Mouse (Mus musculus): ENCODE results near the gene Herc2. TPM values are rescaled to one million over a fixed set of nuclear protein-coding genes. Genes with fewer than 3 reads are reported as not detected.
A peak's percentile ranks its signal among the peaks of the same experiment; 100 is the strongest.

Gene Herc2
- polyA plus RNA-seq, 1 experiment from 2014 or later = 19.9 TPM

- Histone ChIP-seq H3K4me3 (no peak overlapping the region), H3K4me1 (no peaks in the 10 kb centered on the region), H3K27me3 (ENCODE audit: low read depth, poor library complexity, severe bottlenecking) (no peaks in the 10 kb centered on the region), H3K36me3 (peaks cover 78% of the 10 kb centered on the region), H3K27ac (replicated peaks) (no peak overlapping the region), H3K9me3 (replicated peaks) (no peaks in the 10 kb centered on the region)
- DNase-seq (ENCODE audit: low spot score) = no peak
- 94% methylated on average over 9 of the region's 9 CpGs for WGBS
Observed at GRCm38 (mm10) chr7:56153161-56153560, 103.2 kb downstream of the Herc2 start.

- no peaks in the 10 kb centered on the region for H3K27me3 ChIP-seq (ENCODE audit: low read depth, poor library complexity, severe bottlenecking)
- H3K36me3 ChIP-seq = peaks cover 81% of the 10 kb centered on the region
- no peaks in the 10 kb centered on the region for H3K4me1 ChIP-seq
- no peak for DNase-seq (ENCODE audit: low spot score)
- WGBS = 96% methylated on average over 12 of the region's 12 CpGs
- H3K27ac ChIP-seq (replicated peaks) = no peak overlapping the region
- no peaks in the 10 kb centered on the region for H3K9me3 ChIP-seq (replicated peaks)
- H3K4me3 ChIP-seq = no peak overlapping the region
Observed at GRCm38 (mm10) chr7:56153625-56154024, 103.6 kb downstream of the Herc2 start.

GRCm38 (mm10) chr7:56163316-56163715 lies 113.3 kb downstream of the Herc2 start:
- no peak for DNase-seq (ENCODE audit: low spot score)
- Histone ChIP-seq H3K27me3 (ENCODE audit: low read depth, poor library complexity, severe bottlenecking) (no peaks in the 10 kb centered on the region), H3K27ac (replicated peaks) (no peak overlapping the region), H3K36me3 (peaks cover 44% of the 10 kb centered on the region), H3K4me1 (no peaks in the 10 kb centered on the region), H3K4me3 (no peak overlapping the region), H3K9me3 (replicated peaks) (no peaks in the 10 kb centered on the region)
- WGBS = 95% methylated on average over 4 of the region's 4 CpGs

GRCm38 (mm10) chr7:56168713-56169112 lies 118.7 kb downstream of the Herc2 start:
- DNase-seq (ENCODE audit: low spot score) = no peak
- Histone ChIP-seq H3K4me3 (no peak overlapping the region), H3K9me3 (replicated peaks) (no peaks in the 10 kb centered on the region), H3K27ac (replicated peaks) (no peak overlapping the region), H3K27me3 (ENCODE audit: low read depth, poor library complexity, severe bottlenecking) (no peaks in the 10 kb centered on the region), H3K4me1 (no peaks in the 10 kb centered on the region), H3K36me3 (peaks cover 43% of the 10 kb centered on the region)
- 74% methylated on average over 7 of the region's 7 CpGs for WGBS

- no peak overlapping the region for H3K4me3 ChIP-seq
- WGBS = 74% methylated on average over 3 of the region's 3 CpGs
- peaks cover 35% of the 10 kb centered on the region for H3K36me3 ChIP-seq
Observed at GRCm38 (mm10) chr7:56177371-56177770, 127.4 kb downstream of the Herc2 start.

GRCm38 (mm10) chr7:56191041-56191440 lies 141.0 kb downstream of the Herc2 start:
- 96% methylated on average over 6 of the region's 6 CpGs for WGBS
- H3K36me3 ChIP-seq = peaks cover 76% of the 10 kb centered on the region
- no peaks in the 10 kb centered on the region for H3K27me3 ChIP-seq (ENCODE audit: low read depth, poor library complexity, severe bottlenecking)
- H3K27ac ChIP-seq (replicated peaks) = no peak overlapping the region
- H3K4me1 ChIP-seq = no peaks in the 10 kb centered on the region
- no peak overlapping the region for H3K4me3 ChIP-seq
- no peaks in the 10 kb centered on the region for H3K9me3 ChIP-seq (replicated peaks)
- no peak for DNase-seq (ENCODE audit: low spot score)

More at GRCm38 (mm10) chr7:56177371-56177770, 127.4 kb downstream of the Herc2 start:
- Histone ChIP-seq H3K9me3 (replicated peaks) (no peaks in the 10 kb centered on the region), H3K27ac (replicated peaks) (no peak overlapping the region), H3K4me1 (0 out of 2 replicates have a peak, but pooled peaks cover 2% of the 10 kb centered on the region), H3K27me3 (ENCODE audit: low read depth, poor library complexity, severe bottlenecking) (no peaks in the 10 kb centered on the region)
- DNase-seq (ENCODE audit: low spot score) = no peak

GRCm38 (mm10) chr7:56191661-56192060 lies 141.7 kb downstream of the Herc2 start:
- no peak overlapping the region for H3K27ac ChIP-seq (replicated peaks)
- H3K4me3 ChIP-seq = no peak overlapping the region
- WGBS = 88% methylated on average over 4 of the region's 4 CpGs
- H3K9me3 ChIP-seq (replicated peaks) = no peaks in the 10 kb centered on the region
- DNase-seq (ENCODE audit: low spot score) = no peak
- peaks cover 74% of the 10 kb centered on the region for H3K36me3 ChIP-seq
- H3K4me1 ChIP-seq = no peaks in the 10 kb centered on the region
- no peaks in the 10 kb centered on the region for H3K27me3 ChIP-seq (ENCODE audit: low read depth, poor library complexity, severe bottlenecking)

- H3K9me3 ChIP-seq (replicated peaks) = no peaks in the 10 kb centered on the region
- WGBS = 93% methylated on average over 10 of the region's 10 CpGs
- no peak overlapping the region for H3K27ac ChIP-seq (replicated peaks)
- peaks cover 11% of the 10 kb centered on the region for H3K4me1 ChIP-seq
- no peak for DNase-seq (ENCODE audit: low spot score)
- H3K4me3 ChIP-seq = no peak overlapping the region
- peaks cover 27% of the 10 kb centered on the region; the same call in 1 of the 2 replicates for H3K27me3 ChIP-seq (ENCODE audit: low read depth, poor library complexity, severe bottlenecking)
- peaks cover 89% of the 10 kb centered on the region for H3K36me3 ChIP-seq
Observed at GRCm38 (mm10) chr7:56201483-56202218, 151.7 kb downstream of the Herc2 start.

- H3K9me3 ChIP-seq (replicated peaks) = no peaks in the 10 kb centered on the region
- peaks cover 28% of the 10 kb centered on the region; the same call in 1 of the 2 replicates for H3K27me3 ChIP-seq (ENCODE audit: low read depth, poor library complexity, severe bottlenecking)
- DNase-seq (ENCODE audit: low spot score) = no peak
- H3K27ac ChIP-seq (replicated peaks) = no peak overlapping the region
- H3K4me3 ChIP-seq = no peak overlapping the region
- H3K36me3 ChIP-seq = peaks cover 90% of the 10 kb centered on the region
- peaks cover 11% of the 10 kb centered on the region for H3K4me1 ChIP-seq
- 99% methylated on average over 3 of the region's 3 CpGs for WGBS
Observed at GRCm38 (mm10) chr7:56202843-56203242, 152.8 kb downstream of the Herc2 start.

- no peak for DNase-seq (ENCODE audit: low spot score)
- H3K4me3 ChIP-seq = no peak overlapping the region
- H3K36me3 ChIP-seq = peaks cover 90% of the 10 kb centered on the region
- H3K4me1 ChIP-seq = peaks cover 11% of the 10 kb centered on the region
- no peak overlapping the region for H3K27ac ChIP-seq (replicated peaks)
- peaks cover 28% of the 10 kb centered on the region; the same call in 1 of the 2 replicates for H3K27me3 ChIP-seq (ENCODE audit: low read depth, poor library complexity, severe bottlenecking)
- H3K9me3 ChIP-seq (replicated peaks) = no peaks in the 10 kb centered on the region
- 94% methylated on average over 2 of the region's 2 CpGs for WGBS
Observed at GRCm38 (mm10) chr7:56203286-56203685, 153.3 kb downstream of the Herc2 start.

GRCm38 (mm10) chr7:56204877-56205276 lies 154.9 kb downstream of the Herc2 start:
- Histone ChIP-seq H3K4me1 (peaks cover 11% of the 10 kb centered on the region), H3K9me3 (replicated peaks) (no peaks in the 10 kb centered on the region), H3K4me3 (no peak overlapping the region), H3K27ac (replicated peaks) (no peak overlapping the region), H3K36me3 (peaks cover 93% of the 10 kb centered on the region), H3K27me3 (ENCODE audit: low read depth, poor library complexity, severe bottlenecking) (peaks cover 28% of the 10 kb centered on the region; the same call in 1 of the 2 replicates)
- 49% methylated on average over 3 of the region's 3 CpGs for WGBS
- no peak for DNase-seq (ENCODE audit: low spot score)

- H3K4me1 ChIP-seq = no peaks in the 10 kb centered on the region
- H3K4me3 ChIP-seq = no peak overlapping the region
- peaks cover 91% of the 10 kb centered on the region for H3K36me3 ChIP-seq
- H3K27ac ChIP-seq (replicated peaks) = no peak overlapping the region
- WGBS = 90% methylated on average over 6 of the region's 6 CpGs
- no peaks in the 10 kb centered on the region for H3K27me3 ChIP-seq (ENCODE audit: low read depth, poor library complexity, severe bottlenecking)
- H3K9me3 ChIP-seq (replicated peaks) = no peaks in the 10 kb centered on the region
- DNase-seq (ENCODE audit: low spot score) = no peak
Observed at GRCm38 (mm10) chr7:56220811-56221210, 170.8 kb downstream of the Herc2 start.

- DNase-seq (ENCODE audit: low spot score) = peak; percentile 51
- no peaks in the 10 kb centered on the region for H3K27me3 ChIP-seq (ENCODE audit: low read depth, poor library complexity, severe bottlenecking)
- no peak overlapping the region for H3K4me3 ChIP-seq
- peaks cover 39% of the 10 kb centered on the region for H3K4me1 ChIP-seq
- peak overlapping the region; percentile 63 for H3K27ac ChIP-seq (replicated peaks)
- peaks cover 32% of the 10 kb centered on the region for H3K36me3 ChIP-seq
- 31% methylated on average over 5 of the region's 5 CpGs for WGBS
- no peaks in the 10 kb centered on the region for H3K9me3 ChIP-seq (replicated peaks)
Observed at GRCm38 (mm10) chr7:56235794-56236423, 185.9 kb downstream of the Herc2 start.

Data from midbrain, embryonic 10.5 days (tissue).